Mouse (Mus musculus) ES-Bruce4 (cell line): ENCODE data around the gene Lmtk2.

Experiments
- CTCF ChIP-seq: IDR thresholded peaks from one replicate; pipeline ENCODE4 v1.8.1; 2011; ENCODE audit warnings: low read depth, low read length
- EP300 ChIP-seq: IDR thresholded peaks from 2 replicates; pipeline ENCODE4 v1.6.1; 2011; ENCODE audit warnings: low read depth, low read length; ENCODE audit not compliant: insufficient read depth
- POLR2A ChIP-seq: IDR thresholded peaks from one replicate; pipeline ENCODE4 v1.8.1; 2011; ENCODE audit warnings: low read length; ENCODE audit not compliant: insufficient read depth

- no peak for TF ChIP-seq POLR2A
- no peak for TF ChIP-seq CTCF
- no peak for TF ChIP-seq EP300
These were observed 69.2 kb downstream of the Lmtk2 start for GRCm38 (mm10) chr5:144169275-144169975.
